Mouse (Mus musculus): ENCODE measurements around the gene Leng8.

DNA sequence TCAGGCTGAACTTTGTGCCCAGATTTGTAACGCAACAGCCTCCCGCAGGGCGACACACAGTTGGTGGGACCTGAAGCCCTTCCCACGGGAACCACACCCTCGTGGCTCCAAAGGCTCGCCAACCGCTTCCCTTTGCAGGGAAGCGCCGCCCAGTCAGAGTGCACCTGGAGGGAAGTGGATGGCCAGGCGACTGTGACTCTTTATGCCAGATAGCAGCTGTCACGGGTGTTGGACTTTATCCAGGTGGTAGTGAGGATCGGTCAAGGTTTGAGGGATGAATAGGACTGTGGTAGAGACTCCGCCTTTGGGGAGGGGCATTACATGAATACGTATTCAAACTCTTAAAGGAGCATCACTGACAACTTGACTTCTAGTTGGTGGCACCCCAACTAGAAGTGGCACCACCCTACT lies 14.0 kb downstream of the Leng8 start:
- TF ChIP-seq POLR2A (IDR thresholded peaks at IDR 0.05; ENCODE audit: borderline replicate concordance, control insufficient read depth, low read depth, low read length) (no peak), CTCF (IDR thresholded peaks at IDR 0.05; ENCODE audit: control insufficient read depth, insufficient read depth, low read length) (no peak)
